Mouse (Mus musculus) retina, postnatal 7 days (tissue): ENCODE measurements around the gene 1110032F04Rik.
"Not testable (repeated sequence)": the region's sequence is repeated elsewhere in the genome, so short reads cannot be mapped to it uniquely, and the experiment has no call there.

Source experiments
- DNase-seq: peaks from one replicate; pipeline ENCODE4 v3.0.0-alpha.2; 2012; ENCODE audit warnings: low read depth, low spot score

Gene 1110032F04Rik

DNA sequence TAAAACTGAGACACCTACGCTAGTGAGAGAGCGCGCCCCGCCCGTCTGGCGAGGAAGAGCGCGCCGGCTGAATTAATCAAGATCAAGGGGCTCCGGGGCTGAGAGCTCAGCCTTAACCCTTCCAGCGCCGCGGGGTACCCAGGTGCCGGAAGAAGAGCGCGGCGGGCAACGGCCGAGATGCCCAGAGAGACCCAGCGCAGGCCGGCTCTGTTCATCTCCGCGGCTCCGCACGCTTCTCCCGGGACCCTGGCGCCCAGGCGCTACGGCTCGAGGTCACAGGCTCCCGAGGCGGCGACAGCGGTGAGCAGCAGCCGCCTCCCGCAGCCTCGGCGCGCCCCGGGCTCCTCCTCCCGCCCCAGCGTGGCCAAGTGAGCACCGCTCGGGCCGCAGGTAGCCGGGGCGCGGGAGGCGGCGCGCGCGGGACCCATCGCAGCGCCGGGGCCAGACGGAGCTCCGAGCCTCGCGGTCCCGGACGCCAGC lies at the start of gene 1110032F04Rik:
Gene 1110032F04Rik (plus strand): TSS at position 376 of the 480 bp plus-strand sequence.
- peak; percentile 28 for DNase-seq

DNA sequence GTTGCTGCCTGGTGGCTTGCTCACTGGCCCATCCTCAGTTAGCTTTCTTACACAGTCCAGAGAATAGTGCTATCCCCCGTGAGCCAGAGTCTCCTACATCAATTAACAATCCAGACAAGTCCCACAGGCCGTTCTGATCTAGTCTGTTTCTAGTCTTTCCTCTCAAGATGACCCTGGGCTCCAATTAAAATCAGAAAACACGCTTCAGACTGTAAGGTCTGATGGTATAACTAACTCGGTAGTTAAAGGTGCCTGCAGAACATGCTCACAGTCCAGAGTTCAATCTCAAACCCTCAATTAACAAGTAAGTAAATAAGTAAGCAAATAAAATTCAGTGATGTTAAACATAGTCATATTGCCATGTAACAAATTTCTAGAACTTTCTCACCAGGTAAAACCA lies 48.0 kb upstream of the 1110032F04Rik start:
- DNase-seq = no peak

DNA sequence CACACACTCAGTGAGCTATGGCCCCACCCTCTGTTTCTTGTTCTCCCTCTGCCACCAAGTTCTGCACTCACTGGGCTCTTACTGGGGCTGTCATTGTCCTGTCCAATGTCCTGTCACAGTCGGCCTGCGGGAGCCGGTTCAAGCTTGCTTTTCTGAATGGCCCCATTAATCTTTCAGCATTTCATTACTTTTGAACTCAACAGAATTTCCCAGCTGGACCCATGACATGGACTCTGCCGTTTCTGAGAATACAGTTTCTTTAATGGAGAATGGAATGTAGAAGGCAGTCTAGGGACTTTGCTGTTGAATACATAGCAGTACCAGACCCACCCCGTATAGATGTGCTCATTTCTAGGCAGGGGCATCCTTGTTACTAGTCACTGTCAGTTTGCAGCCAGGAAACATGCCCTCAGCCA lies 47.5 kb upstream of the 1110032F04Rik start:
- DNase-seq = no peak

DNA sequence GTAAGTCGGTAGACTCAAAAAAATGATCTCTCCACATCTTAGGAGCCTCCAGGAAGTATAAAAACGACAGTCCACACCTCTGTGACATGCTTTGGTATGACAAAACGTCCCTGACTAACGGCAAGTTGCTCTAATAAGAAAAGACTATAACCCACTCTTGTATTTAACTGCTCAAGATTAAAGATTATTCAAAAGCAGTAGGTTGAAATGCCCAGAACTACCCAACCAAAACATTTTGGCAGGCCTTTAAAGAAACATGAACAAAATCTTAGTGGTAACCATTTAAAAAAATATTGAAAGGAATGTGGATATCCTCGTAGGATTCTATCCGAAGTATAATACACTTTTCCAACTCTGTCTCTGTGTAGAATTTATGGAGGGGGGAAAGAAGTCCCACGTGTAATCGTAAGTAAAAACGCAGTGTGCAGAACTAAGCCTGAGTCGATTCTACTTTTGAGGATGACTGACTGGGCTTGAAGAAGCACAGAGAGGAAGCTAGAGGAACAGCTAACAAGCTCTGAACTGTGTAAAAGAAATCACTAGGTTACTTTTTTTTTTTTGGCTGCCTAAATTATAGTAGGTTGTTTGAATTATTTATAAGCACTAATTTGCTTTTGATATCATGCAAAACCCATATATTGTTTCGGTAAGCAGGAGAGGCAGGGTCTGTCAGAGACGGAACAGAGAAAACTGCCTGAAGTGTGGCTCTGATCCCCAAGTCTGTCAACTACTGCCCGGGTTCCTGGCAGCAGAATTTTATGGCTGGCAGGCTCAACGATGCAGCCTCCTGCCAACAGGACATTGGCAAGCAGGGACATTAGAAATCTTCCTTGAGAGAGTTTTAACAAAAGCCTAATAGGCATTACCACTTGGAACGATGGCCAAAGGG lies 45.3 kb upstream of the 1110032F04Rik start:
- DNase-seq = no peak

DNA sequence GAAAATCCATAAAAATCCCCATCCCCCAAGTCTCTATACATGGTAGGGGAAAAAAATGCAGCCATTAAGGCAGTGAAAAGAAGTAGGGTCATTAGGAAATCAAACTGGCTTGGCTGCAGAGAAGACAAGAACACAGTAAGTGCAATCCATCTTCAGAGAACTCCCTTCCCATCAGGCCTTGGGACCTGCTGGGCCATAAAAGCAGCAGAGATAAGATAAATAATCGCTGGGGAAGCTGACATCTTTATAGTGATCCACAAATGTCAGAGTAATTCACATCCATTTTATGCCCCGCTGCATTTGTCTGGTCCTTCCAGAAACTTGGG lies 44.7 kb upstream of the 1110032F04Rik start:
- DNase-seq = no peak

DNA sequence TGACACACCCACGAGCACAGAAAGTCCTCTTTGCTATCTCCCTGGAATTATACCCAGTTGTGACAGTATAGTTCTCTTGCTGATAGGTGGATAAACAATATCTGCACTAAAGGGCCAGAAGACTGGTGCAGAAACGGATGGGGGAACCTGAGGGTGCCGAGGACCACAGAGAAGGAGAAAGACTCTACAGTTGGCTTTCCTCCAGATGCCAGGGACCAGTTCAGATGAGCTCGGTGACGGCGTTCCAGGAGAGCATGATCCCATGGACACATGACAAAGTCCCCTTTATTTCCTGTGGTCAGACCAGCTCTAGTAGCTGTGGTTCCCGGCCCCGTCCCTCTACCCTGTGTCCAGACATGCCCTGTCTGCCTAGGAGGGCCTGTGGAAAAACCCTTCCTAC lies 44.2 kb upstream of the 1110032F04Rik start:
- DNase-seq = no peak

DNA sequence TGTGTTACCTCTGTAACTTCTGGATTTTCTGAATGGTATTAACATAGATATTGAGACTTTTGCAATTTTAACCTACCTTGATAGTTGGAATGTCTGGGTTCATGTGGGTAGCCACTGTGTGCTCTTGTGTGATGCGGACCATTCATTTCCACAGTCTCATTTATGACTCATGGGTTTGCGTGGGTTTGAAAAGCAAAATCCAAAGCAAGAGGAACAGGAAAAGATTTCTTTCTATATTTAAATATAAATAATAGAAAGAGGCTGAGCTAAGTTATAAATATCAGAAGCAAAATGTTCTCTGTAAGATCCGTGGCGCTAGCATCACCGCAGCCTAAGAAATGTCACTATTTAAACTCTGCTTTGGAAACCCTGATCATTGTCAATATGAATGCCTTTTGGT lies 41.7 kb upstream of the 1110032F04Rik start:
- DNase-seq = no peak

DNA sequence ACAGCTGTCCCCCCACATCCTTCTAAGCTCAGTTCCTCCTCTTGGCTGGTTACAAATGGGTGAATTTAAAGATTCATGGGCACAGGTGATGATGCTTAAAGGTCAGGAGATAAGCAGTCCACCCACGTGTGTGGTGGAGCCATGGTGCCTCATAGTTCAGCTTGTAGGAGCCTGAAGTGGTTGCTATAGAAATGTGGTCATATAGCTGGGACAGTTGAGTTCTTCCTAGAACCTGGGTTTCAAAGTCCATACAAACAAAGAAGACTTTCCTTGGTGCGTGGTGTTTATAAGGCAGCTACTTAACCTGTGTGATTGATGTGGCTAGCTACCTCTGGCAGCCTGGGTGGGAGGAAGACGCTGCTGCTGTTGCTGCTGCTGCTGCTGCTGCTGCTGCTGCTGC lies 39.4 kb upstream of the 1110032F04Rik start:
- DNase-seq = no peak

DNA sequence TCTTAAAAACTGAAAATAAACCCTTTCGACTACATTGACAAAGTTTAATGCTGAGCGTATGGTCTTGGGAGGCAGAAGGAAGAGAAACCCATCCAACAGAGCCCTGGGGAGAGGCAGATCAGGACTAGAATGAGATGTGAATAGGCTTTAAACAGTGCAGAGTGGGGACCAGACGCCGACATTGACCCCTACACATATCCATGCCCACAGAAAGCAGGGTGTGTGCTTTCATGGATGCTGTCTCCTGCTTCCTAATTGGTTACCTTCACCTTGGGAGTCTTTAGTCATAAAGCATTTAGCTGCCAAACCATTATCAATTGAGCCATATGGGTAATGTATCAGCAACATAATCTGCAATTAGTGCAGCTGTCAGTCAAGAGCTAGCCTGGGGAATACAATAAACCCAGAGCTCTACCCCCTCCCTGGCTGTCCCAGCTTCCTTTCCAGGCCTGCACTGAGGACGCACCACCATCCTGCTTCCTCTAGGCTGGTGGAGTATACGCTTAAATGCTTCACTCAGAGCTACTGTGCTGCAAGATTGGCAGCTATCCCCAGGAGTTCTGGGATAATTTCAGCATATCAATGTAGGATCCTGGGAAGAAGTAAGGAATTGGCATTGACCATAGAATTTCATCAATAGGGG lies 32.4 kb upstream of the 1110032F04Rik start:
- DNase-seq = no peak

DNA sequence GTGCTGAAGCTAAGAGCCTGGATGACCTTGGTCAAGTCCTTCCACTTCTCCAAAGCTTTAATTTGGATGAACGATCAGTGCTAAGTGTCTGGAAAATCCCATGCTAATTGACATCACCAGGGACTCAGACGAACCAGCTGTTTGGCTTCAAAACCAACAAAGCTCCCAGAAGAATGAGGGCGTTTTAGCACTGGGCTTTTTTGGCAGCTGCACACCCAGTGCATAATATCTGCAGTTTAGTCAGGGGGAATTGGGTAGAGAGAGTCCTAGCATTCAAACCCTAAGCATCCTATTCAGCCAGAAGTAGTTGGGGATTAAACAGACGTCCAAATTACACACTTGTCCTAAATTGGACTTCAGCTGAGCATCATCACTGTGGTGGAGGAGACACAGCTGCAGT lies 29.2 kb upstream of the 1110032F04Rik start:
- no peak for DNase-seq

DNA sequence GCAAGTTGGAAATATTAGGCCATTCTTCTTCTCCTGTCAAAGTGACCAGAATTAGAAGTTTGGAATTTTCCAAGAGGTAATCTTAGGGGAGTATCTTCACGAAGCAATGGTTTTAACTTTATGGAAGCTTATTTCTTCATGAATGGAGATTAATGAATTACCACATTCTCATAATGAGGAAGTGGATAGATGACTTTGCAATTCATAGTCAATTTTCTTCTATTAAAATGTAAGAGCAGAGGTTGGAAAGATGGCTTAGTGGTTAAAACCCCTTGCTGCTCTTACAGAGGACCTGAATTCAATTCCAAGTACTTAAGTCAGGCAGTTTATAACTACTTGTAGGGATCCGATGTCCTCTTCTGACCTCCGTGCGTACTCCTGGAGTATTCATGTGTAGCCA lies 25.4 kb upstream of the 1110032F04Rik start:
- DNase-seq = no peak

DNA sequence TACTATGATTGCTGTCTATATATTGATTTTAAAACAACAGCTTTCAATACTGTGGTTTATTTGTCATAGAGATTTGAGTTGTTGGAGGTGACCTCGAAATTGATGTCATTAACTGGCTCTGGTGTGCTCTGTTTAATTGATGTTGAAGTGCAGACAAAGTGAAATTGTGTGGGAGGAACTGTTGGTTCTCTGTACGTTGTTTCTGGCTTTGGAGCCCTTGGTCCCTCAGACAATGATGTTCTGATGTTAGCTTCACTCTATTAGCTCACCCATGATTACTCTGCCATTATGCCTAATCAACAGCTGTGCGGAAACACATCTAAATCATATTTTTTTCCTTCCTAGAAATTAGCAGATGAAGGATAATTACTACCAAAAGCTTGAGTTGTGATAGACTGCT lies 21.1 kb upstream of the 1110032F04Rik start:
- DNase-seq = no peak

DNA sequence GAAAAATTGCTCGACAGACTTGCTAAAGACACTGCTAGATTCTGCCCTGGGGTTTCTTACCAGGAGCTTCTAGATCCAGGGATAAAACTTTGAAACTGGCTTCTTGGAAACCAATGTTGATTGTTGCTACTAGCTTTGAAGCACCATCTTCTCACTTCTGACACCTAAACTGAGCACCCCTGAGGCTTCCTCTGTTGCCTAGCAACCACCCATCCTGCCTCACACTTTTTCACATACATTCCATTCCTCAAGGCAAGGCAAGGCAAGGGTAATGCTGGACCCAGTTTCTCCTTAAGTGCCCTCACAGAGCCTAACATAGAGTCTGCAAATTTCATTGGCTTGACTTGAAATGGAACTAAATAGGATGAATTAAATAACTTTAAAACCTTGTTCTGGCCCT lies 17.0 kb upstream of the 1110032F04Rik start:
- no peak for DNase-seq

DNA sequence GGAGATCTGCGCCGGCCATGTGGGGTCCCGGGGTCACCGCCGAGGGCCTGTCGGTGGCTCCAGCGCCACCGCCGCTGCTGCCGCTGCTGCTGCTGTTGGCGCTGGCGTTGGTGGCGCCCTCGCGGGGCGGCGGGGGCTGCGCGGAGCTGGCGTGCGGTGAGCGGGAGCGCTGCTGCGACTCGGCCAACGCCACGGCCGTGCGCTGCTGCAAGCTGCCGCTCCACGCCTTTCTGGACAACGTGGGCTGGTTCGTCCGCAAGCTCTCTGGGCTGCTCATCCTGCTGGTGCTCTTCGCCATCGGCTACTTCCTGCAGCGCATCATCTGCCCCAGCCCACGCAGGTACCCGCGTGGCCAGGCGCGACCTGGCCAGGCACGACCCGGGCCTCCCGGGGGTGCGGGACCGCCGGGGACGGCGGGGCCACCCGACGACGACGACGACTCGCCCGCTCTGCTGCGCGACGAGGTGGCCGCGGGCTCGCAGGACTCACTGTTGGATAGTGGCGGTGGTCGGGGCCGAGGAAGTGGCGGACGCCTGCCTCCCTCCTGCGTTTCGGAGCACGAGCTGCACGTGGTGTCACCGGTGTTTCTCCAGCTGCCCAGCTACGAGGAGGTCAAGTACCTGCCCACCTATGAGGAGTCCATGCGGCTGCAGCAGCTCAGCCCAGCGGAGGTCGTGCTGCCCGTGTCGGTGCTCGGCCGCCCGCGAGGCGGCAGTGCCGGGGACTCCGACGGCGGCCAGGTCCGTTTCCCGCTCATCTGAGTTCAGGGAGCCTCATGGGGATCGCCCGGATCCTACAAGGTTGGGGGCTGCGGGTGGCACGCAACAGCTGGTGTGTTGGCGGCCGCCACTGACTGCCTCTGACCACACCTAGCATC lies 543 bp downstream of the 1110032F04Rik start:
- peak; percentile 16 for DNase-seq

DNA sequence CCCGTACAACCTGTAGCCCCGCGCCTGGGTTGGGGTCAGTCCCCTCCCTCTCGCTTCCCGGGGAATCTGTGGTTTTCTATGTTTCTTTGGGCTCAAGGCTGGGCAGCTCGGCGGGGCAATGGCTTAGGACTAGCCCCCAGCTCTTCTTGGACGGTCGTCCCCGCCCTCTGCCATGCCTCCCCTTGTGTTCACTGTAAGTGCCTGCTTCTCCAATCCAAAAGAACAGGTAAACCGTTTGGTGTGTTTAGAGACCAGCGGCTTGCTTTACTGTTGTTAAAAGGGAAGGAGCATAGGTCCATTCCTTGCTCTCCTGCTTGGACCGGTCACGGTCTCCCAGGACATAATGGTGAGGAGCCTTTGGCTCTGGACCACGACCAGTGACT lies 1.2 kb downstream of the 1110032F04Rik start:
- DNase-seq = no peak

DNA sequence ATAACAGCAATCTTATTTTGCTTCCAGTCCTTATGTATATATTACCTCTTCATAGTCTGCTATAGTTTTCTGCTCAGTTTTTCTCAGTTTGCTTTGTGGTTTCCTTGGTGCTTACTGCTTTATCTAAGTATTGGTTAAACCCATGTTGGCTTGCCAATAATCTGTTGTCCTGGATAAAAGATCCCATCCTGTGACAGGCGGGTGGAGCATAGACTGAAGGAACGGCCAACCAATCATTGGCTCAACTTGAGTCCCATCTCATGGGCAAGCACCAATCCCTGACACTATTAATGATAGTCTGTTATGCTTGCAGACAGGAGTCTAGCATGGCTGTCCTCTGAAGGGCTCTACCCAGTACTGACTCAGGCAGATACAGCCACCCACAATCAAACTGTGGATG lies 4.7 kb downstream of the 1110032F04Rik start:
- no peak for DNase-seq

DNA sequence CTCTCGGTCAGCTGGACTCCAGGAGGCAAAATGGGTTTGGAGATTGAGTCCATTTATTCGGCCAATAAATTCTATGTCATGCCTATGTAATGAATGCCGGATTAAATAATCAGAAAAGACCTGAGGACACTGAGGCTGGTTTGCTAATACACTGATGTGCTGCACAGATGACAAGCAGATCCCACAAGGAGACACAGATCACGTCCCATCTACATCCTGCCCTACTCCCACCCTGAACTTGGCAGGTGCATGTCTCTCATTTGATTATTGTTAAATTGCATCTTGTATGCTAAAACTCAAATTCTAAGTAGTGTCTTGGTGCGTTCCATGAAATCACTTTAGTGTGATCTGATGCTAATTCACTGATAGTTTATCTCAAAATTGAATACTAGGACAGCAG lies 17.5 kb downstream of the 1110032F04Rik start:
- no peak for DNase-seq

DNA sequence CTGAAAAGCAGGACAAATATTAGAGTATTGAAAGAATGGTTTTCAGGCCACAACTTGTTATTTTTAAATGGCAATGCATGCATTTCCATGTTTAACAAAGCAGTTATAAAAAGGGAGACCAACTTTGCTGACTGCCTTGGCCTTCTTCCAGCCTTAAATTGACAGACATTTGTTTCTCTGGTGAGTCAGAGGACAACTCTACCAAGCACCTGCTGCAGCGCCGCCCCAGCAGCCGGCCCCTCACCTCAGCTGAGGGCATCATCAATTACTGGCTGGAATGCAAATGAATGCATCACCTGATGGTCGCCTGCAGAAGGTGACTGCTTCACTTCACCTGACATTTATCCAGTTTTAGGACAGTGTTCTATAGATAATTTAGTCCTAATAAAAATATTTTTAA lies 26.0 kb downstream of the 1110032F04Rik start:
- no peak for DNase-seq

DNA sequence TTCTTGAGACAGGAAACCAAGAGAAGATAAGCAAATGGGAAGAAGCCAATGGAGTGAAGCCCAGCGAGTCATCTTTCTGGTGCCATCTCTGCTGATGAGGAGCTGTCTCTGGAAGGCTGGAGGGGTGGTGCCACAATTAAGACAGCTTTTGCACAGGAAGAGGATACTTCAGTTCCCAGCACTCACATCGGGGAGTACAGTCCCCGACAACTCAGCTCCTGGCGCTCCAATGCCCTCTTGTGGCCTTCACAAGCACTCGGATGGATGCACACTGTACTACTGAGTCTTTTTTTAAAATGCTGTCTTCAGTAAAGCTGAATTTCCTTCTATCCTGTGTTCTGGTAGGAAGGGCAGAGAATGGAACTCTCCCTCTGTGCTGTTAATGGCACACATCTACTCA lies 27.8 kb downstream of the 1110032F04Rik start:
- DNase-seq = no peak

DNA sequence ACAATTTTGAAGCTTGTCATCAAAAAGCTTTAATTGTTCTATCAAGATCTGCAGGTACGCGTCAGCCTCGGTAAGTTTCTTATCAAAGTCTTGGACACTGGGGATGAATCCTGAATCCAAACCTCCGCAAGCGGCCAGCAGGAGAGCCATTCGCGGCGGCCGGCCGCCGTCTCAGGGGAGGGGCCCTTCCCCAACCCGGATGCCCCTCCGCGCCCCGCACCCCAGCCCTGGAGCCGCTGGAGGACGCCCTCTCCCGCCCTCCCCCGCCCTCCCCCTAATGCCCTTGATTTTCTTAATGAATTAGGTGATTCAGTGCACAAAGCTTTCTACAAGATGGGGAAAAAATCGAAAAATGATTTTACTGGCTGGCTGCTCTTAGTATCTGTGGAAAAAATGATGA lies 33.2 kb downstream of the 1110032F04Rik start:
- not testable (repeated sequence) for DNase-seq

DNA sequence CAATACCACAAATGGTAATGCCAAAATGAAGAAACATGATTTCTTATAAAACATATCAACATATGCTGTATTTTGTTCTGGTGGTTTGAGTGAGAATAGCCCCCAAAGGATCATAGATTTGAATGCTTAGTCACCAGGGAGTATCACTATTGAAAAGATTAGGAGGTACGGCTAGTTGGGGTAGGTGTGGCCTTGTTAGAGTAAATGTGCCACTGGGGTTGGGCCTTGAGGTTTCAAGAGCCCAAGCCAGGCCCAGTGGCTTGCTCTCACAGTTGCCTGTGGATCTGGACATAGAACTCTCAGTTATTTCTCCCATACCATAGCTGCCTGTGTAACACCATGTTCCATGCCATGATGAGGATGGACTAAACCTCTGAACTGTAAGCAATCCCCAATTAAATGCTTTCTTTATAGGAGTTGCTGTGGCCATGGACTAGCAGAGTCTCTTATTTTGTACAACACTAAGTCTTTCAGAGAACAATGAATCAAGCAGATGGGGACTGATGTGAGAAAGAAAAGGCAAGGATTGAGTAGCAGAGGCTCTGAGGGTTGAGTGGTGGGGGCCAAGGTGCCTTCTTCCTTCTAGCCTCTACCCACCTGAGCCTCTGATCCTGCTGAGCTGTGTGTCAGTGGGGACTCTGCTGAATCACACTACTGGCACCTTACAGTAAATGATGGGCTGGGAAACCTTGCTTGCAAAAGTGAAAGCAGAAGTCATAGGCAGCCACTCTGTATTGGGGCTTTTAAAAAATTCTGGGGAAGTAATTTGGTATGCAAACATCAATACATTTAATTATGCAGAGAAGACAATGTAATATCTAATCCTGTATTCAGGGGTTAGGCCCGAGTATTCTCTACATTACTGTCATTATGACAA lies 35.8 kb downstream of the 1110032F04Rik start:
- no peak for DNase-seq
